Mouse (Mus musculus) MEL (cell line): ENCODE measurements around the gene Mov10. TPM values are rescaled to one million over a fixed set of nuclear protein-coding genes. Genes with fewer than 3 reads are reported as not detected.

ENCODE experiments used
- DNase-seq: peaks from one replicate; pipeline ENCODE4 v3.0.0; 2011; ENCODE audit warnings: low read depth, low spot score
- H3K27ac ChIP-seq: 2 replicates; pipeline ENCODE4 v1.5.1; 2012; ENCODE audit warnings: low read depth, mild to moderate bottlenecking, control low read depth, low read length, moderate library complexity; ENCODE audit not compliant: control insufficient read depth
- H3K27me3 ChIP-seq, 2 experiments: fragments of 150-350 bp in 1 of 2; sonication (generic) in 1 of 2; 2 replicates each; pipeline ENCODE4 v1.6.1; 2012; ENCODE audit warnings: low read length in 2 of 2, mild to moderate bottlenecking in 2 of 2, improper control_type of control experiment in 1 of 2, moderate library complexity in 1 of 2; ENCODE audit not compliant: insufficient read depth in 2 of 2, control insufficient read depth in 1 of 2
- H3K36me3 ChIP-seq, 2 experiments: 2 replicates each; pipeline ENCODE4 v1.6.1; 2012 to 2014; ENCODE audit warnings: low read length in 2 of 2, improper control_type of control experiment in 1 of 2, inconsistent platforms in 1 of 2, mild to moderate bottlenecking in 1 of 2; ENCODE audit not compliant: insufficient read depth in 2 of 2, control insufficient read depth in 1 of 2
- H3K4me1 ChIP-seq, 2 experiments: fragments of 150-350 bp in 1 of 2; sonication (generic) in 1 of 2; 2 replicates each; pipeline ENCODE4 v1.6.1; 2012; ENCODE audit warnings: low read length in 2 of 2, improper control_type of control experiment in 1 of 2, mild to moderate bottlenecking in 1 of 2; ENCODE audit not compliant: insufficient read depth in 2 of 2, control insufficient read depth in 1 of 2
- H3K4me3 ChIP-seq, 2 experiments: fragments of 150-350 bp in 1 of 2; sonication (generic) in 1 of 2; 2 replicates each; pipeline ENCODE4 v1.5.1; 2012; ENCODE audit warnings: low read depth in 2 of 2, low read length in 2 of 2, mild to moderate bottlenecking in 2 of 2, moderate library complexity in 2 of 2, control low read depth in 1 of 2, improper control_type of control experiment in 1 of 2; ENCODE audit not compliant: control insufficient read depth in 1 of 2, insufficient read depth in 1 of 2
- H3K79me2 ChIP-seq: 2 replicates; pipeline ENCODE4 v1.6.1; 2012; ENCODE audit warnings: mild to moderate bottlenecking, low read length, moderate library complexity; ENCODE audit not compliant: control insufficient read depth, poor library complexity, insufficient read depth
- H3K9ac ChIP-seq: 2 replicates; pipeline ENCODE4 v1.6.1; 2012; ENCODE audit warnings: low read depth, mild to moderate bottlenecking, control low read depth, low read length, moderate library complexity; ENCODE audit not compliant: control insufficient read depth, poor library complexity, severe bottlenecking
- H3K9me3 ChIP-seq: fragments of 150-350 bp; sonication (generic); replicated peaks from 2 replicates; pipeline ENCODE4 v1.6.1; 2012; ENCODE audit warnings: mild to moderate bottlenecking, low read length, improper control_type of control experiment, moderate library complexity; ENCODE audit not compliant: insufficient read depth
- CHD1 ChIP-seq: IDR thresholded peaks from 2 replicates; pipeline ENCODE4 v1.6.1; 2012; ENCODE audit warnings: low read depth, mild to moderate bottlenecking, inconsistent platforms, low read length, improper control_type of control experiment
- CHD2 ChIP-seq: IDR thresholded peaks from 2 replicates; pipeline ENCODE4 v1.6.1; 2011; ENCODE audit warnings: low read length, improper control_type of control experiment
- E2F4 ChIP-seq: IDR thresholded peaks from 2 replicates; pipeline ENCODE4 v1.6.1; 2011; ENCODE audit warnings: low read depth, low read length, improper control_type of control experiment, borderline replicate concordance
- ETS1 ChIP-seq: IDR thresholded peaks from 2 replicates; pipeline ENCODE4 v1.6.1; 2012; ENCODE audit warnings: low read depth, mild to moderate bottlenecking, inconsistent platforms, low read length, improper control_type of control experiment, moderate library complexity
- GATA1 ChIP-seq: IDR thresholded peaks from 2 replicates; pipeline ENCODE4 v1.6.1; 2011; ENCODE audit warnings: low read depth, low read length, improper control_type of control experiment
- JUND ChIP-seq: IDR thresholded peaks from 2 replicates; pipeline ENCODE4 v1.6.1; 2011; ENCODE audit warnings: low read depth, mild to moderate bottlenecking, improper control_type of control experiment, low read length
- MAFK ChIP-seq: IDR thresholded peaks from 2 replicates; pipeline ENCODE4 v1.6.1; 2011; ENCODE audit warnings: low read depth, mild to moderate bottlenecking, low read length, improper control_type of control experiment, borderline replicate concordance
- MAX ChIP-seq: IDR thresholded peaks from 2 replicates; pipeline ENCODE4 v1.6.1; 2011; ENCODE audit warnings: low read length, improper control_type of control experiment
- MEF2A ChIP-seq: IDR thresholded peaks from 2 replicates; pipeline ENCODE4 v1.6.1; 2014; ENCODE audit warnings: low read depth, mild to moderate bottlenecking, inconsistent platforms, low read length, improper control_type of control experiment; ENCODE audit not compliant: poor library complexity, insufficient replicate concordance, severe bottlenecking; ENCODE audit errors: extremely low read depth
- MXI1 ChIP-seq: IDR thresholded peaks from 2 replicates; pipeline ENCODE4 v1.6.1; 2011; ENCODE audit warnings: mild to moderate bottlenecking, low read depth, low read length, improper control_type of control experiment
- MYB ChIP-seq: IDR thresholded peaks from 2 replicates; pipeline ENCODE4 v1.6.1; 2011; ENCODE audit warnings: mild to moderate bottlenecking, low read depth, low read length, improper control_type of control experiment
- MYC ChIP-seq: IDR thresholded peaks from 2 replicates; pipeline ENCODE4 v1.6.1; 2011; ENCODE audit warnings: low read depth, mild to moderate bottlenecking, low read length, improper control_type of control experiment, moderate library complexity
- NELFE ChIP-seq: IDR thresholded peaks from 2 replicates; pipeline ENCODE4 v1.6.1; 2011; ENCODE audit warnings: low read depth, low read length, improper control_type of control experiment
- NRF1 ChIP-seq: IDR thresholded peaks from 2 replicates; pipeline ENCODE4 v1.6.1; 2014; ENCODE audit warnings: low read depth, mild to moderate bottlenecking, inconsistent platforms, low read length, improper control_type of control experiment, moderate library complexity; ENCODE audit not compliant: poor library complexity, insufficient read depth, severe bottlenecking
- POLR2A ChIP-seq, 2 experiments: IDR thresholded peaks; 2 replicates each; pipeline ENCODE4 v1.6.1; 2011 to 2012; ENCODE audit warnings: low read length in 2 of 2, mild to moderate bottlenecking in 2 of 2, control low read depth in 1 of 2, improper control_type of control experiment in 1 of 2, low read depth in 1 of 2, moderate library complexity in 1 of 2; ENCODE audit not compliant: control insufficient read depth in 1 of 2, insufficient read depth in 1 of 2, poor library complexity in 1 of 2
- POLR2AphosphoS2 ChIP-seq: IDR thresholded peaks from 2 replicates; pipeline ENCODE4 v1.6.1; 2011; ENCODE audit warnings: low read length, improper control_type of control experiment
- POLR2AphosphoS5 ChIP-seq: IDR thresholded peaks from 2 replicates; pipeline ENCODE4 v1.6.1; 2012; ENCODE audit warnings: low read depth, borderline replicate concordance, mild to moderate bottlenecking, inconsistent platforms, low read length, moderate library complexity, mixed read lengths
- RAD21 ChIP-seq: IDR thresholded peaks from 2 replicates; pipeline ENCODE4 v1.6.1; 2011; ENCODE audit warnings: mild to moderate bottlenecking, low read depth, low read length, improper control_type of control experiment
- RCOR1 ChIP-seq: IDR thresholded peaks from 2 replicates; pipeline ENCODE4 v1.6.1; 2012; ENCODE audit warnings: low read depth, mild to moderate bottlenecking, inconsistent platforms, low read length, improper control_type of control experiment
- SMC3 ChIP-seq: IDR thresholded peaks from 2 replicates; pipeline ENCODE4 v1.6.1; 2011; ENCODE audit warnings: low read depth, low read length, improper control_type of control experiment
- TAL1 ChIP-seq: IDR thresholded peaks from 2 replicates; pipeline ENCODE4 v1.6.1; 2012; ENCODE audit warnings: mild to moderate bottlenecking, inconsistent platforms, low read length, moderate library complexity, mixed read lengths
- TBP ChIP-seq: IDR thresholded peaks from 2 replicates; pipeline ENCODE4 v1.8.0; 2011; ENCODE audit warnings: low read depth, low read length, improper control_type of control experiment
- TCF12 ChIP-seq: IDR thresholded peaks from 2 replicates; pipeline ENCODE4 v1.6.1; 2014; ENCODE audit warnings: low read depth, mild to moderate bottlenecking, inconsistent platforms, low read length, improper control_type of control experiment, moderate library complexity
- UBTF ChIP-seq: IDR thresholded peaks from 2 replicates; pipeline ENCODE4 v1.6.1; 2012; ENCODE audit warnings: low read depth, mild to moderate bottlenecking, inconsistent platforms, low read length, improper control_type of control experiment, moderate library complexity, borderline replicate concordance; ENCODE audit not compliant: insufficient read depth
- USF1 ChIP-seq: IDR thresholded peaks from 2 replicates; pipeline ENCODE4 v1.6.1; 2014; ENCODE audit warnings: low read depth, mild to moderate bottlenecking, inconsistent platforms, low read length, improper control_type of control experiment, moderate library complexity
- USF2 ChIP-seq, 2 experiments: IDR thresholded peaks; 2 replicates each; pipeline ENCODE4 v1.6.1; 2011 to 2012; ENCODE audit warnings: improper control_type of control experiment in 2 of 2, low read length in 2 of 2, borderline replicate concordance in 1 of 2, inconsistent platforms in 1 of 2, low read depth in 1 of 2, mild to moderate bottlenecking in 1 of 2; ENCODE audit not compliant: insufficient read depth in 1 of 2
- ZC3H11A ChIP-seq: IDR thresholded peaks from 2 replicates; pipeline ENCODE4 v1.6.1; 2012; ENCODE audit warnings: low read depth, mild to moderate bottlenecking, inconsistent platforms, low read length, improper control_type of control experiment
- ZMIZ1 ChIP-seq: IDR thresholded peaks from 2 replicates; pipeline ENCODE4 v1.6.1; 2012; ENCODE audit warnings: low read depth, mild to moderate bottlenecking, inconsistent platforms, low read length, improper control_type of control experiment, moderate library complexity
- ZNF384 ChIP-seq: IDR thresholded peaks from 2 replicates; pipeline ENCODE4 v1.6.1; 2012; ENCODE audit warnings: low read depth, mild to moderate bottlenecking, inconsistent platforms, low read length, improper control_type of control experiment
- polyA plus RNA-seq, 2 experiments: library from polyadenylated mRNA; stranded (reverse) in 1 of 2; unstranded in 1 of 2; fragments of >175 nt in 1 of 2; fragments of >200 nt in 1 of 2; gene quantifications; 2 replicates each; pipeline versions ENCODE4 v1.2.1 to v1.2.4; 2012; ENCODE audit warnings: low replicate concordance in 2 of 2, low read depth in 1 of 2; ENCODE audit not compliant: insufficient read length in 2 of 2, insufficient read depth in 1 of 2, missing spikeins in 1 of 2
- total RNA-seq: library from RNA; depleted of rRNA; stranded (reverse); fragments of 300-350 nt; gene quantifications from 2 replicates; pipeline ENCODE4 v1.2.3, GENCODE M21; 2012

The Mov10 gene
- total and polyA plus RNA-seq, 3 experiments = 7.1 to 32.5 TPM; not detected in 1

GRCm38 (mm10) chr3:104864651-104865340, 46.4 kb upstream of the Mov10 start (continued):
- TF ChIP-seq ETS1 = peak; percentile 41; the same call in 1 of the 2 replicates
- no peak for TF ChIP-seq GATA1
- no peak for TF ChIP-seq CHD2
- TF ChIP-seq NELFE = peak; percentile 57
- TF ChIP-seq POLR2A (IDR thresholded peaks at IDR 0.05; ENCODE audit: control insufficient read depth in 1 of 2, insufficient read depth in 1 of 2, low read depth in 1 of 2, low read length in 2 of 2, poor library complexity in 1 of 2) = peak; percentile 60 to 86
- TF ChIP-seq ZNF384 = no peak
- peak; percentile 65 for TF ChIP-seq TCF12
- TF ChIP-seq NRF1 = no peak
- TF ChIP-seq SMC3 = no peak
- no peak for TF ChIP-seq JUND
- TF ChIP-seq TAL1 = no peak
- TF ChIP-seq E2F4 = no peak
- TF ChIP-seq ZMIZ1 = peak; percentile 80
- TF ChIP-seq POLR2AphosphoS2 = no peak
- no peak for TF ChIP-seq MYB
- peak; percentile 11; the same call in 1 of the 2 replicates for TF ChIP-seq MAX
- no peak for TF ChIP-seq USF1
- TF ChIP-seq CHD1 = peak; percentile 96; the same call in 1 of the 2 replicates
- TF ChIP-seq MYC = no peak; the same call in 1 of the 2 replicates

GRCm38 (mm10) chr3:104863786-104864650, 45.7 kb upstream of the Mov10 start, which contains the start of the genes St7l and Capza1:
Gene St7l, plus strand, starts transcription at chr3:104864005.
Gene Capza1, minus strand, starts transcription at chr3:104864505.
- Histone ChIP-seq H3K79me2 (peaks cover 58% of the 10 kb centered on the region), H3K36me3 (peaks cover 0 to 44% of the 10 kb centered on the region in 2 experiments; a peak in 2 of 4 replicates), H3K27me3 (no peaks in the 10 kb centered on the region), H3K4me1 (peaks cover 6 to 22% of the 10 kb centered on the region in 2 experiments; a peak in 3 of 4 replicates), H3K27ac (peak within 1 kb of the TSS; percentile 93), H3K4me3 (peak within 1 kb of the TSS; percentile 68 to 99), H3K9ac (peak within 1 kb of the TSS; percentile 95), H3K9me3 (no peaks in the 10 kb centered on the region)
- peak; percentile 89 for DNase-seq
- TF ChIP-seq MXI1 = peak; percentile 60
- TF ChIP-seq RAD21 = no peak
- no peak for TF ChIP-seq USF2 (IDR thresholded peaks at IDR 0.05; ENCODE audit: borderline replicate concordance in 1 of 2, insufficient read depth in 1 of 2, low read depth in 1 of 2, low read length in 2 of 2)
- TF ChIP-seq UBTF = 0 out of 2 replicates have a peak, but pooled peaks have one; percentile 1
- TF ChIP-seq MAFK = no peak
- TF ChIP-seq SMC3 = 0 out of 2 replicates have a peak, but pooled peaks have one; percentile 1
- TF ChIP-seq MYC = peak; percentile 77; the same call in 1 of the 2 replicates
- peak; percentile 62; the same call in 1 of the 2 replicates for TF ChIP-seq TCF12
- peak; percentile 61 for TF ChIP-seq ZMIZ1
- TF ChIP-seq NRF1 = 0 out of 2 replicates have a peak, but pooled peaks have one; percentile 9
- no peak for TF ChIP-seq ZC3H11A
- peak; percentile 75; the same call in 1 of the 2 replicates for TF ChIP-seq POLR2AphosphoS2
- TF ChIP-seq GATA1 = 0 out of 2 replicates have a peak, but pooled peaks have one; percentile 26
- no peak for TF ChIP-seq USF1
- peak; percentile 98 for TF ChIP-seq MYB
- TF ChIP-seq RCOR1 = peak; percentile 54; the same call in 1 of the 2 replicates
- peak; percentile 87 for TF ChIP-seq TBP
- no peak for TF ChIP-seq POLR2AphosphoS5
- peak; percentile 50; the same call in 1 of the 2 replicates for TF ChIP-seq MAX
- no peak for TF ChIP-seq MEF2A
- TF ChIP-seq ETS1 = peak; percentile 76
